Mouse (Mus musculus) macrophage (primary cell): ENCODE measurements at regions not wholly inside any gene's neighbourhood (a gene's known extent, or its start where the extent isn't known, plus 50 kb on each side); places are given as distances from the start of the nearest gene placed in this dataset.

ENCODE experiments used
- H3K27ac ChIP-seq: fragments of 350-480 bp; formaldehyde crosslinking; 2 replicates; pipeline ENCODE4 v1.9.0; 2021
- H3K36me3 ChIP-seq: fragments of 350-480 bp; formaldehyde crosslinking; 2 replicates; pipeline ENCODE4 v1.9.0; 2021; ENCODE audit errors: inconsistent target
- H3K4me3 ChIP-seq: fragments of 350-480 bp; formaldehyde crosslinking; 2 replicates; pipeline ENCODE4 v1.9.0; 2021; ENCODE audit errors: inconsistent target
- H3K79me2 ChIP-seq: fragments of 350-480 bp; formaldehyde crosslinking; 2 replicates; pipeline ENCODE4 v1.9.0; 2021; ENCODE audit errors: inconsistent target
- WGBS: methylation state at CpG from one replicate; pipeline ENCODE4 v1.1.7; 2026; ENCODE audit warnings: inconsistent platforms; ENCODE audit not compliant: missing documents; 5-methylcytosine and 5-hydroxymethylcytosine counted together

GRCm38 (mm10) chr11:112924577-112924976, 142.6 kb downstream of the Sox9 start:
- Histone ChIP-seq H3K4me3 (no peak overlapping the region), H3K27ac (no peak overlapping the region), H3K79me2 (no peaks in the 10 kb centered on the region), H3K36me3 (no peaks in the 10 kb centered on the region)
- 90% methylated on average over 1 of the region's 1 CpGs for WGBS

- 59% methylated on average over 6 of the region's 6 CpGs for WGBS
Measured at GRCm38 (mm10) chr11:112925140-112925539, 143.1 kb downstream of the Sox9 start.

GRCm38 (mm10) chr11:112926330-112927025, 144.5 kb downstream of the Sox9 start:
- no peaks in the 10 kb centered on the region for H3K79me2 ChIP-seq
- H3K36me3 ChIP-seq: no peaks in the 10 kb centered on the region
- 89% methylated on average over 19 of the region's 19 CpGs for WGBS
- no peak overlapping the region for H3K4me3 ChIP-seq
- no peak overlapping the region for H3K27ac ChIP-seq

More at GRCm38 (mm10) chr11:112925140-112925539, 143.1 kb downstream of the Sox9 start:
- Histone ChIP-seq H3K27ac (no peak overlapping the region), H3K36me3 (no peaks in the 10 kb centered on the region), H3K4me3 (no peak overlapping the region), H3K79me2 (no peaks in the 10 kb centered on the region)

DNA sequence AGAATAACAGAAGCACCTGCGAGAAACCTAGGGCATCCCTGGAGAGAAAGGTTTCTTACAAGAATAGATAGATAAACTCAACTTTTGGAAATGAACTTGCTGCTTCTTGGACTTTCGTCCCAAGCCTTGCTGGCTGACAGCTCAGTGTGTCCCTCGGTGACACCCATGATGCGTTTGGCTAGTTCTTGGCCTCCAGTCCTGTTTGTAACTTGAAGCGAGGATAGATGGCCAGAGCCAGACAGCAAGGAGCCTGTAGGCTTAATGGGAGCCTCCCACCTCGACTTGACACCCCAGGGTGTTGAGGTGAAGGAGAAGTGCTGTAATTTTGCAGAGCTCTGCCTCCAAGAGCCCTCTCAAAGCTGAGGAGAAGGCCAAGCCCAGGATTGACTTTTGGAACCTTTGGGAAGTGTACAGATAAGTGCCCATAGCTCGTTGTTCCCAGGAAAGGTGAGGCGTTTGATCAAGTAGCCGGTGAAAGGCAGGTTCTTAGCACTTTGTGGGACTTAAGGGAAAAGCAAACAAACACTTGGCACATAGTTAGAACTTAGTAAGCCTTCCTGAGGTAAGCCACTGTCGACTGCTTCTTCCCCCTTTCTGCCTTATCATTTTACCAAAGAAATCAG, 148.3 kb downstream of the Sox9 start:
- Histone ChIP-seq H3K36me3 (no peaks in the 10 kb centered on the region), H3K4me3 (no peak overlapping the region), H3K27ac (no peak overlapping the region), H3K79me2 (no peaks in the 10 kb centered on the region)
- WGBS: 63% methylated on average over 10 of the region's 10 CpGs

DNA sequence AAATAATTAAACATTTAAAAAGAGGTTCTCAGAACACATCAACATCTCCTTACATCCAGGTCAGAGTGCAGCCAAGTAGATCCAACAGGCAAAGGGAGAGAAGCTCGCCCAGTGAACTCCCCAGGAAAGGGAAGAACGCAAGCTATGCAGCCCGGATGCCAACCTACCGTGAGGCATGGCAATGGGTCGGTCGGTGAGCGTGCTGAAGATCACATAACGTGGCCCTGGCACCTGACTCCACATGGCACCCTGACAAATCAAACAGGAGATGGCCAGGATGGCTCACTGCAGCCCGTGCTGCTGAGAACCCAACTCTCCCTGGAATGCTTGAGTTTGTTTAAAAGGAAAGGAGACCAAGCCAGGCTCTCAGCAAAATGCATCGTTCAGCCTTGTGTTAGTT, 156.0 kb downstream of the Sox9 start:
- WGBS: 88% methylated on average over 10 of the region's 10 CpGs
- Histone ChIP-seq H3K27ac (no peak overlapping the region), H3K79me2 (no peaks in the 10 kb centered on the region), H3K36me3 (no peaks in the 10 kb centered on the region), H3K4me3 (no peak overlapping the region)

DNA sequence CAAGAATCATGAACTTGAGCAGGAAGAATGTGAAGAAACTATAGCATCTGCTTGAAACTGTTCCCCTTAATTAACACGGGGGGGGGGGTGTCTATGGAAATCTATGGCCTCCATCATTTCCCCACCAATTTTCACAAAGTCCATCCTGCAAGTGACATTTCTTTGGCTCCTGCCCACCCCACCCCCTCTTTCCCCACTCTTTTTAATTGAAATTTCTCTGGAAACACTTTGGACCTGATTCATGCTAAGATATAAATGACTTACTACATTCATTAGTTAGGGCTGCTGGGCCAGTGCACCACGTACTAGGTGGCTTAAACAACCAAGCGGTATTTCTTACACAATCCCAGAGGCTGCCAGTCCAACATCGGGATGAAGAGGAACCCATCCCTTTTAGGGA, 169.4 kb downstream of the Sox9 start:
- Histone ChIP-seq H3K79me2 (no peaks in the 10 kb centered on the region), H3K36me3 (no peaks in the 10 kb centered on the region), H3K4me3 (no peak overlapping the region), H3K27ac (no peak overlapping the region)
- WGBS: 89% methylated on average over 4 of the region's 4 CpGs

GRCm38 (mm10) chr11:112952356-112952755, 170.3 kb downstream of the Sox9 start:
- no peak overlapping the region for H3K4me3 ChIP-seq
- WGBS: 93% methylated on average over 10 of the region's 10 CpGs
- no peaks in the 10 kb centered on the region for H3K36me3 ChIP-seq
- no peaks in the 10 kb centered on the region for H3K79me2 ChIP-seq
- H3K27ac ChIP-seq: no peak overlapping the region

DNA sequence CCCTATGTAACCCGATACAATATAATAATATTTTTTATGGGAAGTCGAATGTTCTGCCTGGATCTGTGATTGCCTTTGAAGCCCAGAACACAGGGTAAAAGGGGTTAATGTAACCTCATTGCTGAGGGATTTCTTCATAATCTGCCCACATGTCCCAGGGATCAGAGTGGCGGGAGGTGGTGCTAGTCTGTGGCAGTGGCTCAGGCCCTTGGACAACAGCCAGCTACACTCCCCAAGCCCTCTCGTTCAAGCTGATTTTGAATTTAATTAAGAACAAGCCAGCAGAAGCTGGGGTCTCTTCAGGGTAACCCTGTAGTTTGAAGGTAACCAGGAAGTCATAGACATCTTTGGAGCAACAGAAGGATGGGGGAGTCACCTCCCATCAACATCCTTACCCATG, 171.5 kb downstream of the Sox9 start:
- no peak overlapping the region for H3K27ac ChIP-seq
- H3K36me3 ChIP-seq: no peaks in the 10 kb centered on the region
- no peak overlapping the region for H3K4me3 ChIP-seq
- H3K79me2 ChIP-seq: no peaks in the 10 kb centered on the region
- 64% methylated on average over 4 of the region's 4 CpGs for WGBS

DNA sequence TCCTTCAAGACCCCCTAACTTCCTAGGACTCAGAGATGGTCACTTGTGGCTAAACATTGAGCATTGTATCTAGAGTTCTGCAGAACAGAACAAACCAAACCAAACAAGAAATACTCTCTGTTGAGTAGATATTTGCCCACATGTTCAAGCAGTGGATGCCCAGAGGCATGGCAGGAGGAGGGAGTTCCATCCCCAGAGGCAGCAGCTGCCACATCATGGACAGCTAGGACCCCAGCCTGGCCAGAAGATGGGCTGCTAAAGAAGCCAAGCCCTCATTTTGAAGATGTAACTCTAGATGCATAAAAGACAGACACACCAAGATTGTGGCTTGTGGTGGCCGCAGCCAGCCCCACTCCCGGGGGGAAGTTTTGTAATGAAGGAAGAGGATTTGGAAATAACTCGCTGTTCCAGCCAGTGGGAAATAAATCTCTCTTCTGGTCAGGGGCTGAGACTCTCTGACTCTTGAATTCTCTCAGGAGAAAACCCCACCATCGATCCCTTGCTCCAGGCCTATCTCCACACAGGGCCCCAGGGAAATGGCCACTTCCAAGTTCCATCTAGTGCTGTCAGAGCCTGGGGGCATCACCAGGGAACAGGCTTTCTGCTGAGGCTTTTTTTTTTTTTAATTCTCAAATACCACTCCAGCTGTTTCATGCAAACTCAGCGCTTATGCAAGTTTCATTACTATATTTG, 174.9 kb downstream of the Sox9 start:
- Histone ChIP-seq H3K79me2 (no peaks in the 10 kb centered on the region), H3K27ac (no peak overlapping the region), H3K4me3 (no peak overlapping the region), H3K36me3 (no peaks in the 10 kb centered on the region)
- 75% methylated on average over 4 of the region's 5 CpGs for WGBS

DNA sequence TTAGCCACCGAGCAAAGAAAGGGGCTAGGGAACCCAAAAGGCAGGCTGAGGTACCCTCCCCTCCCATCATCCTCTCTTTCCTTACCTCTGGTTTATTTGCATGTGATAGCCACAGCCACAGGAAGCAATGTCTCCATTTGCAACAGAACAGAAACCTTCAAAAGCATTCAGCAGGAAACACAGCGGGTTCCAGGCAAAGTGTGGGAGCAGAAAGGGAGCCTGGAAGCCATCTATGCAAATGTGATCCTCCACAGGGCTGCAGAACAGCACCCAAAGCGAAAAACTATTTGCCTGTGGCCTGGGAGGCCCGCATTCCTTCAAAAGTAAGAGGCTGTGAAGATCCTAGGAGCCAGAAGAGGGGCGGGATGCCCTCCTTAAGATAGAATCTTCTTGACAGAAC, 177.6 kb downstream of the Sox9 start:
- no peaks in the 10 kb centered on the region for H3K36me3 ChIP-seq
- no peak overlapping the region for H3K4me3 ChIP-seq
- H3K27ac ChIP-seq: no peak overlapping the region
- 15% methylated on average over 5 of the region's 5 CpGs for WGBS
- no peaks in the 10 kb centered on the region for H3K79me2 ChIP-seq

DNA sequence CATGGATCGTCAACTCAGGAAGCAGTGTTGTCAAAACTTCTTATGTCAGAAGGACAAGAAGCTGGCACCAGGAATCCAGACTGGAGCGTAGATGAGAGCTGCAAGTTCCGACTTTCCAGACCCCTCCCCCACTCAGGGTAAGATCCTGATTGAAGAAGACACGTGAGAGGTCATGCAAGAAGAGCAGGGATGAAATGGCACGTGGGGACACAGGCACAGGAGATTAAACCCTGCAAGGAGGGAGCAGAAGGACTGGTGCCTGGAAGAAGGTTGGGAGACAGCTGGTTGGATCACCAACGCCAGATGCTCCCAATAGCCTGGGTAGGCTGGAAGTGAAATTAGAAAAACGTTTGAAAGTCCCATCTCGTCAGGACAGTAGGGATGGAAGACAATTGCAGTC, 191.3 kb downstream of the Sox9 start:
- 77% methylated on average over 8 of the region's 8 CpGs for WGBS
- Histone ChIP-seq H3K27ac (no peak overlapping the region), H3K79me2 (no peaks in the 10 kb centered on the region)

GRCm38 (mm10) chr11:112974893-112975292, 192.9 kb downstream of the Sox9 start:
- WGBS: 91% methylated on average over 7 of the region's 7 CpGs
- H3K79me2 ChIP-seq: no peaks in the 10 kb centered on the region
- no peak overlapping the region for H3K27ac ChIP-seq
- no peaks in the 10 kb centered on the region for H3K36me3 ChIP-seq
- no peak overlapping the region for H3K4me3 ChIP-seq

More for the DNA sequence above, 191.3 kb downstream of the Sox9 start:
- Histone ChIP-seq H3K36me3 (no peaks in the 10 kb centered on the region), H3K4me3 (no peak overlapping the region)

DNA sequence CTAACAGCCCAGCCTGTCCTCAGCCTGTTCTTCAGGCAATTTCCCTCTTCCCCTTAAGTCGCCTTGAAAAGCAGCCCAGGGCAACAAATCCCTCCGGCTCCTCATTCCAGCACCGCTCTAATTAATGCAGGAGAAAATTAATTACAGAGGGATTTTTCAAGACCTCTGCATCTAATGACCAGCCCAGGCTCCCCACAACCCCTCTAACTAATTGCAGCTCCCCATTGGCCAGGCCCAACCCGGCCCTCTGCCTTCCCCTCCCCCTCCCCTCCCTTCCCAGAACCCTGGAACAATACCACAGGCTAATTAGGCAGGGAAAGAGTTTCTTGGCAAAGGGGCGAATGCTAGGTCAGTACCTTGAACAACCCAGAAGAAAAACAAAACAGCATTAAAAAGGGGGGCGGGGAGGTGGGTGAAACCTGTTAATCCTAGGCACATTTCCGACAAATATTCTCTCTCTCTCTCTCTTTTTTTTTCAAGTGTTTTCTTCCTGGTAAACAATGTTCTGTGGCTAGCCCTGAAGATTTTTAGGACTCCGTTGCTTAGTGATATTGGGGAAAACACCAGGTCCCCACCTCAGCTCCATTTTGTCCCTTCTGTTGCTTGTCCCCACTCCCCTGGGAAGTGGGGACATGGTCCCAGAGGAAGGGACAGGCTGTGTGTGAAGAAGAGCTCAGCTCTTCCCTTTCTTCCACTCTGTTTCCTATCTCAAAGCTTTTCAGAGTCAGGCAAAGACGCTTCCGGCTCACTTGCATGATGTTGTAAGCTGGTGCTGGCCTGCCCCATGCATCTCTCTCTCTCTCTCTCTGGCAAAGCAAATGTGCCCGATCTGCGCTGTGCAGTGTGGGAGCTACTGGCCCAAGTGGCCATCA, 195.1 kb downstream of the Sox9 start:
- WGBS: 26% methylated on average over 12 of the region's 12 CpGs
- H3K79me2 ChIP-seq: no peaks in the 10 kb centered on the region
- H3K27ac ChIP-seq: no peak overlapping the region
- H3K4me3 ChIP-seq: no peak overlapping the region
- no peaks in the 10 kb centered on the region for H3K36me3 ChIP-seq

DNA sequence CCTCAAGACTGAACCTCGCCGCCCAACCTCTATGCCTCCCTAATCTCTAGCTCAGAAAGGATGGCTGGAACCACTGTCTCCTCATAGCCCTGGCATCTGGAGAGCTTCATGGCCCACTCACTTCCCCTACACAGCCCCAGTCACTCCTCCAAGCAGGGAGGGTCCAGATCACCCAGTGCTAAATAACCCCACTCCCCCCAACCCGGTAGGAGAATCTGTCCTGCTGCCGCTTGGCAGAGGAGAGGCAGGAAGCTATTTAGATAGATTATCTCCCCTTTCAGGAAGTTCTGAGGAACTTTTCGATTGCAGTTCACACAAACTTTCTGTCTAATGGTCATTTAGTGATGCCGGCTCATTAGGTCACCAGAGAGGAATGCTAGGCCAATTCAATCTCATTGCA, 196.9 kb downstream of the Sox9 start:
- Histone ChIP-seq H3K27ac (no peak overlapping the region), H3K36me3 (no peaks in the 10 kb centered on the region), H3K79me2 (no peaks in the 10 kb centered on the region), H3K4me3 (no peak overlapping the region)
- WGBS: 24% methylated on average over 6 of the region's 6 CpGs
